In genomic region chr7:68015404-68015803, GRCm38 (mm10) we compare ENCODE assay signal across 25 mouse cellular contexts.
DNase-seq lines count a peak whose midpoint lies in the region; ATAC-seq lines count a peak whose summit lies in the region.
"Had no signal": no experiment of that assay in that cellular context is flagged by ENCODE, and none has a peak within 500 bp of the region (broad histone marks: within the 10 kb centered on the region; RNA-seq: fewer than 3 reads in every experiment).

No protein-coding gene starts in this region.

- no peak overlapping the region for H3K4me2 ChIP-seq in heart, embryonic 12.5 days
- H3K4me2 ChIP-seq: forebrain, embryonic 13.5 days; heart, embryonic 13.5 days; hindbrain, embryonic 14.5 days had no signal

- no peak overlapping the region for H3K4me3 ChIP-seq in heart, embryonic 10.5 days
- H3K4me3 ChIP-seq in heart, embryonic 12.5 days: no peak overlapping the region
- H3K4me3 ChIP-seq: forebrain, embryonic 10.5 days; forebrain, embryonic 13.5 days; heart, embryonic 13.5 days had no signal

- peaks cover 25% of the 10 kb centered on the region for H3K36me3 ChIP-seq in heart, embryonic 10.5 days
- peaks cover 9% of the 10 kb centered on the region for H3K36me3 ChIP-seq in heart, embryonic 12.5 days
- H3K36me3 ChIP-seq: G1E had no signal

- ATAC-seq in heart, embryonic 12.5 days (ENCODE audit: insufficient number of reproducible peaks, low FRiP score): no peak
- ATAC-seq: forebrain, embryonic 13.5 days; forebrain, embryonic 16.5 days; hindbrain, postnatal 0 days; inflammation-experienced regulatory T-cells, adult 6 months; intestine, embryonic 16.5 days; Patski had no signal

- 0 out of 2 replicates have a peak overlapping the region, but pooled peaks have one; percentile 6 for H3K27ac ChIP-seq in heart, embryonic 10.5 days
- H3K27ac ChIP-seq in heart, embryonic 12.5 days (ENCODE audit: poor library complexity, severe bottlenecking): no peak overlapping the region
- H3K27ac ChIP-seq: forebrain, embryonic 10.5 days; forebrain, embryonic 13.5 days; heart, embryonic 13.5 days; hindbrain, embryonic 14.5 days; hindbrain, postnatal 0 days had no signal

- peaks cover 83% of the 10 kb centered on the region for H3K4me1 ChIP-seq in heart, embryonic 10.5 days
- peaks cover 82% of the 10 kb centered on the region for H3K4me1 ChIP-seq in heart, embryonic 12.5 days (replicated peaks)

- no peaks in the 10 kb centered on the region for H3K9me3 ChIP-seq in heart, embryonic 10.5 days
- peaks cover 5% of the 10 kb centered on the region; the same call in 1 of the 2 replicates for H3K9me3 ChIP-seq in heart, embryonic 12.5 days (replicated peaks)
- H3K9me3 ChIP-seq: forebrain, embryonic 13.5 days had no signal

- 70% methylated on average over 3 of the region's 3 CpGs for WGBS in heart, embryonic 10.5 days
- 68% methylated on average over 3 of the region's 3 CpGs for WGBS in heart, embryonic 12.5 days

- H3K9ac ChIP-seq in heart, embryonic 12.5 days: no peak overlapping the region
- H3K9ac ChIP-seq: forebrain, embryonic 13.5 days; heart, embryonic 13.5 days; hindbrain, embryonic 14.5 days had no signal

- H3K27me3 ChIP-seq in heart, embryonic 10.5 days (ENCODE audit: insufficient read depth, poor library complexity, severe bottlenecking): no peaks in the 10 kb centered on the region
- H3K27me3 ChIP-seq in heart, embryonic 12.5 days (replicated peaks): no peaks in the 10 kb centered on the region
- H3K27me3 ChIP-seq: forebrain, embryonic 13.5 days; heart, embryonic 13.5 days; Patski had no signal

- peak; percentile 73 for DNase-seq in adrenal gland, adult (ENCODE audit: inconsistent age in 2 of 2, low spot score in 1 of 2)
- DNase-seq in adrenal gland, adult 2 months: no peak
- no peak for DNase-seq in heart, embryonic 10.5 days (ENCODE audit: low spot score)
- DNase-seq in lung, postnatal 25 days (ENCODE audit: low spot score): peak; percentile 33
- DNase-seq in lung, postnatal 4 days: no peak
- DNase-seq: adrenal gland, postnatal 25 days; B cell, adult 2 months; cerebellum, adult 18-20 months; cerebellum, adult 9-10 months; cerebellum, postnatal 14 days; gastrocnemius, postnatal 10 days; heart, adult 11 months; heart, postnatal 14 days; heart, postnatal 4 days had no signal

Comparison
In these comparisons a context has a peak if more than half of its experiments do, and no peak if none do; other contexts are left out.
1. DNase-seq: peak in adrenal gland, adult (2 of 2) and lung, postnatal 25 days (single experiment); none in adrenal gland, adult 2 months (single experiment), heart, embryonic 10.5 days (single experiment) and lung, postnatal 4 days (0 of 2).